Mouse (Mus musculus): ENCODE measurements around the gene Nmd3.

Gene Nmd3

DNA sequence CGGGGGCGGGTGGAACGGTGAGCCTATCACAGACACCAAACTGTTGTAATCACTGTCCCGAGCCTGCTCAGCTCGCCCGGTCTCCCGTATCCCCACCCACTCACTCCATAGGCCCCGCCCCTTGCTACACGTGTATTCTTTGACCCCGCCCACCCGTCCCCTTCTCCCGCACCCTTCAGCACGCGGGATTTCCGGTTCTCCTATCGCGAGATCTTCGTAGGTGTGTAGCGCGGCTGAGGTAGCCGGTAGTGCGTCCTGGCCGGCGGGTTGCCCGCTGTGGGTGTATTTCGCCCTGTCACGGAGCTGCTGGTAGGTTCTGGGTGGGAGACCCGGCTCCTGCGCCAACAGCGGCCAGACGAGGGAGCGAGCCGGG lies at the start of gene Nmd3:
Gene Nmd3, plus strand, starts transcription at position 172 of the 373 bp plus-strand sequence.
- DNase-seq (ENCODE audit: low read depth, low spot score), result peak; percentile 97

DNA sequence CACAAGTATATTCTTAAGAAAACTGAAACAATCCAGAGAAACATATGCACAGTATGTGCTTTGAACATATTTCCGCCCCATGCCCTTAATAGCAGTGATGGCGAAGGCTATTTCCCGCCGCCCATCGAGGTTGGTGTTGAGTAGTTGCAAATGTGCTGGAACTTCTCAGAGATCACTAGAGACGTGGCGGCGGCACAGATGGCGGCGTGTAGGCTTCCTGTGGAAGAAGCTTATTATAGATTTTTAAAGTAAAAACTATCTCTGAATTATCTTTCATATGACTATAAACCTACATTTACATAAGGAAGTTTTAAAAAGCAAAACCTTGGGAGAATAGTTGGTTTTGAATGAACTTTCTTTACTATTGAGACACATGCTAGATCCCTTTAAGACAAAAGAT lies 48.4 kb upstream of the Nmd3 start:
- no peak for DNase-seq (ENCODE audit: low read depth, low spot score)

DNA sequence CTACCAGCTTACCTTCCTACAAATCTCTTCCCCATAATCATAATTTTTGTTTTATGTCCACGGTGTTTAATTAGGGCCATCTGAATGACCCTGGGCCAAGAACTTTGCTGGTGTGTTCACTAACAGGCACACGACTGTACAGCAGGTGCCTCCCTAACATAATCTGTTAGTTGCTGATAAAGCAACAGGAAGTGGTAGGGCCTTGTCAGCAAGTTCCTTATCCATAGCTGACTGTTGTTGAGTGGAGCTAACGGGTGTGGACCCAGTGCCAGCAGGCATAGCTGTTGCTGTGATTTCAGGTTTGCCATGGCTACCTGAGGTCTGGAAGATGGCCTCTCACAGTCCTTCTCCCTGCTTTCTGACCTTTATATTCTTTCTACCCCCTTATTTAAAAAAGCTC lies 47.6 kb upstream of the Nmd3 start:
- no peak for DNase-seq (ENCODE audit: low read depth, low spot score)

DNA sequence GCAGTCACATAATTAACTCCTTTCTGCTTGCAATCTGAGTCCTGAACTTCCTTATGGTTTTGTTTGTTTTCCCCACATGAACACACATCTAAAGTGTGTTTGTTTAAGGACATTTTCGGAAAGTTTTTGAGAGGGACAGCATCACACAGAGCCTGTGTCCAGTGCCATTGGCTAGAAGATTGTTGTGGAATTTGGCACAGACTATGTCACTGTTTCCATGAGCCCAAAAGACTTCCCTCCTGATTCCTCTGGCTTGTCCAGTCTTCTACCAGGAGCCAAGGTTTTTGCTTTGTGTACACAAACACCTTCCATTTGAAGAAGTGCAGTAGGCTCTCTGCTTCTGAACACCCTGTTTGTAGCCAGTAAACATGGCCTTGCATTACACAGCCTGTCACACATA lies 32.0 kb upstream of the Nmd3 start:
- no peak for DNase-seq (ENCODE audit: low read depth, low spot score)

DNA sequence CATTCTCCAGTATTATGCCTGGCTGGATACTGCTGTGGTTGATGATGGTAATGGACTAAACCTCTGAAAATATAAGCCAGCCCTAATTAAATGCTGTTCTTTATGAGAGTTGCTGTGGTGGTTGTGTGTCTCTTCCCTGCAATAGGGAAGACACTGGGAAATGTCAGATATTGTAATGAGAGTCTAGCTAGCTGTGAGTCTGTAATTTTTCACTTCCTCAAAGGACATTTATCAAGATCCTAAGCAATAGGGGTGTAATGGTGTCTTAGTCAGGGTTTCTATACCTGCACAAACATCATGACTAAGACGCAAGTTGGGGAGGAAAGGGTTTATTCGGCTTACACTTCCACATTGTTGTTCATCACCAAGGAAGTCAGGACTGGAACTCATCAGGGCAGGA lies 30.8 kb upstream of the Nmd3 start:
- DNase-seq (ENCODE audit: low read depth, low spot score), result no peak

DNA sequence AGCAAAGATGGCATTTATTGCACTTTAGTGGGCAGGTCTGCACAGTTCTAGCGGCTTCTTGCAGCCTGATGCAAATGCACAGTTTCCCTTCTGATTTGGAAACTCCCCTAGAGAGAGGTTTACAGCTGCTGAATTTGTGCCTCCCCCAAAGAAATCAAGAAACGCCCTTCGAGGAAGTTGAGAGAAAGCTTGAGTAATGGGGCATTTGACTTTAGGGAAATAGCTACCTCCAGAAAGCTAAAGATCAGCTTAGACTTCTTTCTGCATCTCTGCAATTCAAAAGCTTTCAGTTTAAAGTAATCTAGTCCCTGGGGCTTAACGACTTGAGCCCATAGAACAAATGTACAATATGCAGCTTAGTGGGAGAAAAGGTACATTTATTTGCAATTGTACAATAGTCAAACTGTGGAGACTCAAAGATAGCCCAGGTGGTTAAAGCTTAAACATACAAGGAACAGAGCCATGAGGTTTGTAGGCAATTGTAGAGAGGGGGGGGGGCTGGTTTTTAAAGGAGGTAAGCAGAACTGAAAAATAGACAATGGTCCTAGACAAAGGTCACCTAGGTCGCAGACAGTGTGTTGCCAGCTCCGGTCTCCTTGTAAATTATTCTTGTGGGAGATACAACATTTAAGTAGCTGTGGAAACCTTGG lies 21.8 kb upstream of the Nmd3 start:
- DNase-seq (ENCODE audit: low read depth, low spot score), result peak; percentile 17

DNA sequence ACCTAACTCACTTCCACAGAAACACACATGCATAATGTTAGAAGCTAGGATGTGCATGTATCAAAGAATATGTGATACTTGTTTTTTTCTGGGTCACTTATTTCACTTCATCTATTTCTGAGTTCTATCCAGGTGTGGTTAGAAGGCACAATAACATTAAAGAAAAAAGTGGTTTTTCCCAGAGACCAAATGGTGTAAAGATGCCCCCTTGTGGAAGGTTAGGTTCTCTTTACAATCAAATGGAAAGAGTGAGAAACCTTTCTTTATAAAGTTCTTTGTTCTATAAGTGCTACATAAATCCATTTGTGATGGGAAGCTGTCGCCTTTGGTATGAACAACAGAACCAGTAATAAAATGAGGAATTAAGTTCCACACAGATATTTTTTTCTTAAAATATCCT lies 19.9 kb upstream of the Nmd3 start:
- no peak for DNase-seq (ENCODE audit: low read depth, low spot score)

DNA sequence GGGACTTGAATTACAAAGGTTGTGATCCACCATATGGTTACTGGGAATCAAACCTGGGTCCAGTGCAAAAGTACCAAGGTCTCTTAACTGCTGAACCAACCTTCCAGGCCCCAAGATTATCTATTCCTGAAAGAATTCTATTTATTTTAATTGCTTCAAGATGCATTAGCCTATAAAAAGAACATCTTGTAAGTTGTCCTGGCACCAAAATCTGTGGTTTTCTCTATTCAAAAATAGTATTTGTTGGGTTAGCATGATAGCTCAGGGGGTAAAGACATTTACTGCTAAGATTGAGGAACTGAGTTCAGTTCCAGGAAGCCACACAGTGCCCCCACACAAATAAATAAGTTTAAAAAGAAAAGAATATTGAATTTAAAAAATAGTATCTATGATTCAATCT lies 19.4 kb upstream of the Nmd3 start:
- DNase-seq (ENCODE audit: low read depth, low spot score), result no peak

DNA sequence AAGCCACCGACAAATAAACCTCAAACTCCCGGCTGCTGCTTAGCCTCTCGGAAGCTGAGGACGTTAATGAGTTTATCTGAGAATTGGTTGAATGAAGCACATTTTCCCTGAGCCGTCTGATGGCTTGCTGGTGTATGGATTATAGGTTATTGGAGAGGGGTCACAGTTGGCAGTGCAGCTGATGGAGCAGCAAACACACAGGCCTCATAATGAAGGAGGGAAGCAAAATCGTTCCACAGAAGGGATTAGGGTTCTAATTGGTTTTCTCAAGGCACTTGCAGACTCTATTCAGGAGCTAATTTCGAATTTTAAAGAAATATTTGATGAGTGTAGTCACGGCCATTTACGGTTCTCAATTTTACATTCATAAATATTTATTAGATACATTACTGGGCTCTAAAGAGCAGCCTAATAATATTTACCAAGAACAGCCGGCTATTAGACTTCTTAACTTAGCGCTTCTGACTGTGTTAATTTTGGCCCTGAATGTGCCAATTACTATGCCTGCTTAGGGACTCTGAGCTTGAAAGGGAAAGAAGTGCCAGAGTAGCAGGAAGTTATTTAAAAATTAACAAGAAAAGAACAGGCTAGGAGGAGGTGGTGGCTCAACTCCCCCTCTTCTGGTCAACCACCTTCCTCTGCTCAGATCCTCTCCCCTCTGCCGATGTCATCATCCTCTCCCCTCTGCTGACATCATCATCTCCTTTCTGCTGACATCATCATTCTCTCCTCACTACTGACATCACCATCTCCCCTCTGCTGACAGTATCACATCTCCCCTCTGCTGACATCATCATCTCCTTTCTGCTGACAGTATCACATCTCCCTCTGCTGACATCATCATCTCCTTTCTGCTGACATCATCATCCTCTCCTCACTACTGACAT lies 12.5 kb upstream of the Nmd3 start:
- no peak for DNase-seq (ENCODE audit: low read depth, low spot score)

DNA sequence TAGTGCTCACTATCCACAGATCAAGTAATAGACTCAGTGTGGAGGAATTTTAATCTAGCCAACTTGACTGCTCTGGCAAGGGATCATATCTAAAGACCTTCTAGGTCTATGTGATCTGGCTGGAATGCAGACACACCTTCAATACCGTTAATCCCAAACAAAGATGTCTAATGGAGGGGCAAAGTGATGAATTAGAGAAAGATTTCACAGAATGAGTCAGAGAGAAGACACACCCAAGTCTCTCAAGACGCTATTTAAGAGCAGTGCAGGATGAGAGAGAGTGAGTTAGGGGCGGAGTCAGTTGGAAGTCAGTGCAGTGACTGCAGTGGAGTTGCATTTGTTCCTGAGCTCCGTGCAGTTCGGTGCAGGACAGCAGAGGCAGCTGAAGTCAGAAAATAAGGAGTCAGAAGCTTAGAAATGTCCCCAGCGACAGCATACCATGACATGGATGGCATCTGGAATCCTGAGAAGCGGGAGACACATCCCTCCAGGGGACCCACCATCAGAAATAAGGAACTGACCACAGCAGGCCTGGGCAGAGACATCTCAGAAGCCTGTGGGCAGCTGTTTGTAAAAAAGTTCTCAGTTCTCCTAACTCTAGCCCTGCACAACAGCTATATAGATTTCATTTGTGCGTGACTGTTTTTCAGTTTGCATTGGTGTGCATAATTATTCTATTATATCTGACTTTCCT lies 9.7 kb upstream of the Nmd3 start:
- no peak for DNase-seq (ENCODE audit: low read depth, low spot score)

DNA sequence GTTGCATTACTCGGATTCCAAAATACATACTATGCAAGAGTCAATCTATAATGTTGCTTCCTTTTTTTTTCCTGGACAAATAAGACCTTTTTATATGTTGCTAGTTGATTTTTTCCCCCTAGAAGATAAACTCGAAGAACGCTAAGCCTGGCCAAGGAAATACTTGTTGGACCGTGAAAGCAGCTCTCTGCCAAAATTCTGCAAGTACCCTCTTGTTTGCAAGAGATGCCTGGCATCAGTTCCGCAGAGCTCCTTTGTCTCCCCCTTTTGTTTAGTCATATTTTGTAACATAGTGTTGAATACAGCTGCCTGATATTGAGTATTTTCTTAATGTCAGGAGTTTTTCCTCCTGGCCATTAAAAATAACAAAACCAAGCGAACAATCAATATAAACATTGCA lies 4.3 kb upstream of the Nmd3 start:
- DNase-seq (ENCODE audit: low read depth, low spot score), result no peak

DNA sequence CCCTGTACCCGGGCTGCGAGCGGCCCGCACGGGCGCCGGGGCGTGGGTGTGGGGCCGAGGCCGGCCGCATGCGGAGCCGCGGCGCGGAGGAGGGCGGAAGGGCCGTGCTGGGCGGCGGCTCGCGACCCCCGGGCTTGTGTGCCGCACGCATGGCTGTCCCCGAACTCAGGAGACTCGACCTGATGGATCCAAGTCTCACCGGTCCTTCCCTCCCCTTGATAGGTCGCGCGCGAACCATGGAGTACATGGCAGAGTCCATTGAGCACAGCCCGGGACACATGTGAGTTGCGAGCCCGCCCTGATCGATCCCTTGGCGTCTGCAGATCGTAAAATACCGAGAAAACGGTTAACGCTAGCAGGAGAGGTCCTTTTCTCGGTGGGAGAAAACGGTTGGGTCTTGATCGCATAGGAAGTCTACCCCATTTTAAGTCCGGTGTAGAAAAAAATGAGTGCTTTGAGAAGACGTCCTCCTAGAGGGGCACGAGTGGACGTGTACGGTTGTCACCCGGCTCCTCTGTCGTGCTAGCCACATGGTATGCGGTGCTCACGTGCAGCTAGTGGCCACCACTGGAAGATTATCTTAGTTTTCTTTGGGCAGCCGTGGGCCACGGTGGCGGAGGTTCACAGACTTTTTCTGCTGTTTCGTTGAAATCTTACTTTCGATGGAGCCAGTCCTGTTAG lies 542 bp downstream of the Nmd3 start:
- DNase-seq (ENCODE audit: low read depth, low spot score), result peak; percentile 8

DNA sequence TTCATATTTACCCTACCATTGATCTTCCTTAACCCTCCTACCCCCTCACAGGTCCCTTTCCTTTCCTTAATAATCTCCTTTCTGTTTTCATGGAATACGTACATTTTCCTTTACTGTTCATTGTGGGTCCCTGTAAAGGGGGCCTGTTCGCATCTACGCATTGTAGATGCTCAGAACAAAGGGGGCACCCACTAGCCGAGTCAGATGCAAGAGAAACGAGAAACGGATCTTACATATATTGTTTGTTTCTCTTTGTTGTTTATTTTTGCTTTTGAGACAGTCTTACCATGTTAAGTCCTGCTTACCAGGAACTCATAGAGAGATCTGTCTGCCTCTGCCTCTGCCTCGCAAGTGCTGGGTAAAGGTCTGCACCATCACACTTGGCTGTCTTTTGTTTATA lies 1.4 kb downstream of the Nmd3 start:
- DNase-seq (ENCODE audit: low read depth, low spot score), result no peak

DNA sequence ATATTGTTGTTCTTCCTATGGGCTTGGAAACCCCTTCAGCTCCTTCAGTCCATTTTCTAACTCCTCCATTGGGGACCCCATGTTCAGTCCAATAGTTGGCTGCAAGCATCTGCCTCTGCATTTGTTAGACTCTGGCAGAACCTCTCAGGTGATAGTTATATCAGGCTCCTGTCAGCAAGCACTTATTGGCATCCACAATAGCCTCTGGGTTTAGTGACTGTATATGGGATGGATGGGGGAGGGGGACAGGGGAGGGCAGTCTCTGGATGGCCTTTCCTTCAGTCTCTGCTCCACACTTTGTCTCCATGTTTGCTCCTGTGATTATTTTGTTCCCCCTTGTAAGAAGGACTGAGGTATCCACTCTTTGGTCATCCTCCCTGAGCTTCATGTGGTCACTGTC lies 9.1 kb downstream of the Nmd3 start:
- DNase-seq (ENCODE audit: low read depth, low spot score), result no peak

DNA sequence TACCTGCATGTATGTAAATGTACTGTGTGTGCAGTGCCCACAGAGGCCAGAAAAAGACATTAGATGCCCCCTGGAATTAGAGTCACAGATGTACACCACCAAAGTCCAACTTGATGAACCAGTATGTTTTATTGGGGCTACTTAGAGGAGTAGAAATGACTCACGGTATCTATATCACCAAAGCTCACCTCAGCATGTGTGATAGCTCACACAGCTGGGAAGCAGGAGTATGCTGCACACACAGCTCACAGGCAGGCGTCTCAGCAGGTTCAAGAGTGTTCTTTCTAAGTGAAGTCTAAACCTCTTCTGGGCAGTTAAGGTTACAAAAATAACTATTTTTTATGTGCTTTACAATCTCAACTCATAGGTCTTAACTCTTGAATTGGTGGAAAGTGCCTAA lies 12.2 kb downstream of the Nmd3 start:
- DNase-seq (ENCODE audit: low read depth, low spot score), result no peak

DNA sequence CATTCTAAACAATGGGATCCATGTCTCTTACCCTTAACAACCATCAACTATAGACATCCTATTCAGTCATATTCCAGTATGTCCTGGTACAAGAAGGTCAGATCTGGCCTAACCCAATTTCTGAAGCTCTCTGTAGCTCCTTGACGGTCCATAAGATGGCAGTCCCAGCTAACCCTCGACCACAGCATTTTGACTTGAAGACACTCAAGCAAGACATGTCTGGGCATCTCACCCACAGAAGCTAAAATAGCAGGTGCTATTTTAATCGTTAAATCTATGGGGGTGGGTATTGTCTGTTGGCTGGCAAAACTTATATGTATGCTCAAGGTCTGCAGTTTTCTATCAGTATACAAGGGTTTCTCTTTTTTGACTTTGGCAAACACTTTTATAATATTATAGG lies 33.4 kb downstream of the Nmd3 start:
- DNase-seq (ENCODE audit: low read depth, low spot score), result no peak

DNA sequence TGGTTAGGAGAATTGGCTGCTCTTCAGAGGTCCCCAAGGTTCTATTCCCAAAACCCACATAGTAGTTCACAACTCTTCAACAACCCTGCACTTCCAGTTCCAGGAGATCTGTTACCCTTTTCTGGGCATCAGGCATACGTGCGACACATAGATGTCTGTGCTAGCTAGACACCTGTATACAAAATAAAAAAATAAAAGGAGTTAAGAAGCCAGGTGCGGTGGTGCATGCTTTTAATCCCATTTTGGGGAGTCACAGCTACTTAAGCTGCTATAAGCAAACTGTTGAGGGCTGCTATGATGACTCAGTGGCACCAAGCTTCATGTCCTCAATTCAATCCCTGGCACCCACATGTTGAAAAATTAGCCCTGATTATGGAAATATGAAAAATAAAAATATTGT lies 34.2 kb downstream of the Nmd3 start:
- no peak for DNase-seq (ENCODE audit: low read depth, low spot score)

DNA sequence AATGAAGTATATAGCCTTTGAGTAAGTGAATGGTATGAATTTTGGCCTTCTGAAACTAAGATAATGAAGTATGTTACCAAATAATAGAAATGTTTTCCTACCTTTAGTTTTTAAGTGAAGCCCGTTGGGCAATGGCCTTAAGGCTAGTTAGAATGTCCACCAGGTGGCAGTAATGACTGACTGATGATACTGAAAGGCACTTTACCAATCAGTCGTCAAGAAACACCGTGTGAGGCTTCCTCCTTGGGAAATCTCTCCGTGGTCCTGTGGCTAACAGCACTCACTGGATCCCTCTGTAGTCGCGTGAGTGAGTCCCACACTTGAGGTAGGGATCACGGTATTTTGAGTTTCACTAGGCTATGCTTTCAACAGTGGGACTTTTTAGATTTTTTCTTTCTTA lies 34.7 kb downstream of the Nmd3 start:
- DNase-seq (ENCODE audit: low read depth, low spot score), result peak; percentile 37

DNA sequence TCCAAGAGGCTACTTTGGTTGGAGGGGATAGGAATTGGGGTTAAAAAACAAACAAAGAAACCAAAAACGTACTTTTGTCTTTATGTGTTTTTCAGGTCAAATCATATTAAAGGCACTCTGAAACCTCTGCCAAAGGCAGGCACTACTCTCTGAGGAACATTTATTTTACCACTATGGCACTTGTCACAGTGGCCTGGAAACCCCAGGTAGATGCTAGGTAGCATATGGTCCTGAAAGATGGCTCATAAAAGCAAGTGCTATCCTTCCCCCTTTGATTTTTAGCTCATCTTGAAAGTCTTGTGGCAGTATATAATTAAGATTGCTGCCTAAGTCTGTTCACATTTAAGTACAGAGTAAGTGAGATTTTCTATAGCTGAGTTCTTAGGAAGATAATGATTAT lies 35.7 kb downstream of the Nmd3 start:
- DNase-seq (ENCODE audit: low read depth, low spot score), result no peak

DNA sequence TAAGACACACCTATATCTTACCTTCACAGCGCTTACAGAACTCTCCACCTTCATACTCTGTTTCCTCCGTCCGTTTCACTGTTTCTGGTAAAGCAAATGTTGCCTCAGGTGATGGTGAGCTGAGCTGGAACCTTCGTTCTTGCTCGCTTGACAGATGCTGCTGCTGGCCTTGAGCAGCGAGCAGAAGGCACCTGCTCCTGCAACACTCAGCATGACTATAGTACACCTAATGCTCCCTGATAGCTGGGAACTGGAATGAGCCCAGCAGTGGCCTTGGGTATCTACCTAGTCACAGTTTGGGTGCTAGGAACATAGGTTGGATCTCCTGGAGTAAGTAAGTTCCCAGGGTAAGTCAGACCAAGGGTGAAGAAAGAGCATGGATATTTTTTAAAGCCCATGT lies 38.3 kb downstream of the Nmd3 start:
- DNase-seq (ENCODE audit: low read depth, low spot score), result no peak

DNA sequence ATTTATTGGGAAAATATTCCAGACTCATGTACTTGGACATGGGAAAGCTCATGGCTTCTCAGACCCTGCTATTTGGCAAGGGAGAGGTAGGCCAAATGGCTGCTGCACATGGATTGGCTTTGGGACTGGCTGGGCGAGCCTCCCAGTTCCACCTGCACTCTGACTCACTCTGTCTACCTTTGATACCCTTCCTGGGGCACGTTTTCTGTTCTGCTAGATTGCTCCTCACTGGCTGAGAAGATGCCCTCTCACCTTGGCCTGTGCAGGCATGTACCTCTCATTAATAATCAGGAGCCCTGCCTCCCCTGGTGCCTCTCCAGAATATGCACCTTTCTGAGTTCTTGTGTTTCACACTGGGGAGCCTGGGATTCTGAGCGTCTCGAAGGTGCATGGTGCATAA lies 39.4 kb downstream of the Nmd3 start:
- DNase-seq (ENCODE audit: low read depth, low spot score), result no peak

DNA sequence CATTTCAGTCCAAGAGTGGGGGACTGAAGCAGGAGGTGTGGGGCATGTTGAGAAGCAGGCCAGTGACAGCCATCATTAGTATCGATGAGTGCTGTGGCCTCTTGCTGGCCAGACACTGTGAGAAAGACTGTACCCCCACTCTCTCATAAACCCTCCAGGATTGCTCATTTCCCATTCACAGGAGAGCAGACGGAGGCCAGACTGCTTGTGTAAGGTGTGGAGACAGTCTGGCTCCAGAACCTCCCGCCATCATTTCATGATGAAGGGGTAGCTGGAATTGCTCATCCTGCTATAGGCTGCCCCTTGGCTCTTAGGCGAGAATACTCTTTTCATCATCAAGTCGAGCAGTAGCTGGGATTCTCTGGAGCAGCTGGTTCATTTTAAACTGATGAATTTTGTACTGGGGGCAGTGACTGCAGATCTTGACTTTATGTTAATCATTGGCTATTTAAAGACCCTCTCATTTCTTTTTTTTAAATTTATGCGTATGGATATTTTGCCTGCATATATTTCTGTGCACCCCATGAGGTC lies 41.1 kb downstream of the Nmd3 start:
- no peak for DNase-seq (ENCODE audit: low read depth, low spot score)
